Mouse (Mus musculus): ENCODE measurements at regions not wholly inside any gene's neighbourhood (a gene's known extent, or its start where the extent isn't known, plus 50 kb on each side); places are given as distances from the start of the nearest gene placed in this dataset.

- intact Hi-C loops (cut with DNase I): no loop called here
- Histone ChIP-seq H3K4me3 (no peak overlapping the region), H3K27ac (no peak overlapping the region)
- TF ChIP-seq CTCF (IDR thresholded peaks at IDR 0.05): no peak
- DNase-seq (ENCODE audit: extremely low spot score in 1 of 2, low spot score in 2 of 2): no peak
These were observed 710.2 kb upstream of the Tenm4 start for GRCm38 (mm10) chr7:95460889-95461288.

DNA sequence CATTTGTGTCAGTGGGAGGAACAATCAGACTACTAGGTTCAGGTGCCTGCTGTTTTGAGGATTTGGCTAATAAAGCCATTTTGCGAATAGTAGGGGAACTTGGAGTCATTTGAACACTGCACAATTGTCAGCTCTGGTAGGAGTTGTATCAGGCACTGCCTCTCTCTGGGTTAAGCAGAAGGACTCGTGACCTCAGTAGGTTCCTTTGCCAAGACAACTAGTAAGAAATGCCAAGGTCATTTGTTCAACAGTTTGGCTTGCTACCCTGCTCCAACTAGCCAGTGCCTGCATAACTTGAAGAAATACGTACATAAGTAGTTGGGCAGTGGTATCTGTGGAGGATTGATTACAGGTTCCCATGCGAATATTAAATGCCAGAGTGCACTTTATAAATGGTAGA, 705.5 kb upstream of the Tenm4 start:
- TF ChIP-seq CTCF (IDR thresholded peaks at IDR 0.05): no peak
- DNase-seq (ENCODE audit: extremely low spot score in 1 of 2, low spot score in 2 of 2): no peak
- intact Hi-C loops (cut with DNase I): no loop called here
- H3K27ac ChIP-seq: no peak overlapping the region
- H3K4me3 ChIP-seq: no peak overlapping the region

DNA sequence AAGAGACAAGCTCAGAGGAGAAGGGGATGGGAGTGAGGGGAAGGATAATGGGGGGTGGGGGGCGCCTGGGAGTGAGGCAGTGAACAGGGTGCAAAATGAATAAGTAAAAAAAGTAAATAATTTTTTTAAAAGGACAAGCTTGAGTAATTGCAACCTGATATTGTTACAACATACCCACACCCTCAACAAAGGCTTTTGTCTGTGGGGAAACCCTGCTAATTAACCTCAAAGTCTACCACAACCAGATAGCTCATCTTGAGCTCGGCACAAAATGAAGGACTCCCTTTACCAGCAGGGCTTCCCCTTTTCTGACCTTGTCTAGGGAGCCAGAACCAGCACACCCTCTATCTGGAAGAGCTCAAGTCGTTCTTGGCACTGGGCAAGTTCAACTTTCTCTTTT, 704.0 kb upstream of the Tenm4 start:
- Histone ChIP-seq H3K4me3 (no peak overlapping the region), H3K27ac (no peak overlapping the region)
- TF ChIP-seq CTCF (IDR thresholded peaks at IDR 0.05): no peak
- DNase-seq (ENCODE audit: extremely low spot score in 1 of 2, low spot score in 2 of 2): no peak
- intact Hi-C loops (cut with DNase I): no loop called here

- no peak for TF ChIP-seq CTCF (IDR thresholded peaks at IDR 0.05)
- Histone ChIP-seq H3K4me3 (no peak overlapping the region), H3K27ac (no peak overlapping the region)
- intact Hi-C loops (cut with DNase I): no loop called here
- DNase-seq (ENCODE audit: extremely low spot score in 1 of 2, low spot score in 2 of 2): no peak
These were observed 697.2 kb upstream of the Tenm4 start for GRCm38 (mm10) chr7:95473892-95474291.

DNA sequence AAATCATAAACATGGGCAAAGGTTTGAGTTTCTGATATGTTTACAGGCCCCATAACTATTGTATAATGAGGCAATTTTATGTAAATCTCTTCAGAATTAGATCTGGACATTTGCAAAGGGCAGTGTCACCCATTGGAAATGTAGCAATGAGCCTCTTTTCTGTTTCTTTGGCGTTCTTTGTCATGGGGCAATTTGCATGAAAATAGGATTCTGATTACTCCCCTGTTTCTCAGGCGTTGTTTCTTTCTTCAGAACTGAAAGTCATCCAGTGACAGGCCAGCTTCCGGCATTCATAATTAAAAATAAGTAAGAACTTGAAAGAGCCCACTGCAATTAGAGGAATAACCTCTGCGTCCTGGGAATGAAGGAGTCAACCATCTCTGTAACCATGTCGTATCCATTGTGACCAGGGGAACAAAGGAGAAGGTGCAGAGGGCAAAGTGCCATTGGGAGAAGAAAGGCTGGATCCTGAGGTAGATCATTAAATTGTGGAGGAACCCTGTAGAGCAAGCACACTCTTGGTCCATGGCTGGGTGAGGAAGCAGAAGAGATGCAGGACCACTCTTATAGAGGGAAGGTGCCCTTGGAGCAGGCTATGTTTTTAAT, 690.8 kb upstream of the Tenm4 start:
- TF ChIP-seq CTCF (IDR thresholded peaks at IDR 0.05): no peak
- intact Hi-C loops (cut with DNase I): no loop called here
- Histone ChIP-seq H3K4me3 (no peak overlapping the region), H3K27ac (no peak overlapping the region)
- no peak for DNase-seq (ENCODE audit: extremely low spot score in 1 of 2, low spot score in 2 of 2)

- intact Hi-C loops (cut with DNase I): loop anchor here (2.0 to 10.0 kb wide), 5 partner anchors 275 to 1425 kb away; no protein-coding TSS in a partner anchor
- peak; percentile 19 to 36 for DNase-seq (ENCODE audit: extremely low spot score in 1 of 2, low spot score in 2 of 2)
- TF ChIP-seq CTCF (IDR thresholded peaks at IDR 0.05): peak; percentile 80
- no peak overlapping the region for H3K4me3 ChIP-seq
- H3K27ac ChIP-seq: no peak overlapping the region
These were observed 681.4 kb upstream of the Tenm4 start for GRCm38 (mm10) chr7:95489666-95490065.

GRCm38 (mm10) chr7:95494793-95495192, 676.3 kb upstream of the Tenm4 start:
- no peak overlapping the region for H3K4me3 ChIP-seq
- no peak overlapping the region for H3K27ac ChIP-seq
- no peak for DNase-seq (ENCODE audit: extremely low spot score in 1 of 2, low spot score in 2 of 2)
- peak; percentile 10 for TF ChIP-seq CTCF (IDR thresholded peaks at IDR 0.05)
- intact Hi-C loops (cut with DNase I): loop anchor here (10.0 kb wide), 2 partner anchors 270 to 1280 kb away; no protein-coding TSS in a partner anchor

DNA sequence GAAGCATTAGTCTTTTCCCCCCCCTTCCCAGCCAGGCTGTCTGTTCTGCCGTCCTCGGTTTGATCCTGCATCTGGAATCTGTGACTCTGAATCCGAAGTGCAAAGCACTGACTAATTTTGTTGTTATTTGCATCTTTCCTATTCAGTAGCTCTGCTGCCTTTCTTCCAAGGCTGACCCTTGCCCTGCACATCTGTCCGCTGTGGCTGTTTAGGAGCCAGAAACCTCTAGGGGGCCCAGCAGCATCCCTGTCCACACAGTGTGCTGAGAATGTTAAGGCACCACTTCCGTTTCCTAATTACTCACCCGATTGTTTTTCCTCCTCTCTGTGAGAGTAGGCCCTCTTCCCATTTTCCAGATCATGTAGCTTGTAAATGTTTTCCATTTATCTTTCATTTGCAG, 668.1 kb upstream of the Tenm4 start:
- Histone ChIP-seq H3K27ac (no peak overlapping the region), H3K4me3 (no peak overlapping the region)
- intact Hi-C loops (cut with DNase I): no loop called here
- DNase-seq (ENCODE audit: extremely low spot score in 1 of 2, low spot score in 2 of 2): no peak
- TF ChIP-seq CTCF (IDR thresholded peaks at IDR 0.05): no peak; the same call in none of the 2 replicates

GRCm38 (mm10) chr7:95547256-95547655, 623.8 kb upstream of the Tenm4 start:
- intact Hi-C loops (cut with DNase I): no loop called here
- no peak for DNase-seq (ENCODE audit: extremely low spot score in 1 of 2, low spot score in 2 of 2)
- TF ChIP-seq CTCF (IDR thresholded peaks at IDR 0.05): no peak; the same call in 1 of the 2 replicates
- Histone ChIP-seq H3K27ac (no peak overlapping the region), H3K4me3 (no peak overlapping the region)

GRCm38 (mm10) chr7:95550099-95550498, 620.9 kb upstream of the Tenm4 start:
- no peak overlapping the region for H3K27ac ChIP-seq
- TF ChIP-seq CTCF (IDR thresholded peaks at IDR 0.05): no peak
- DNase-seq (ENCODE audit: extremely low spot score in 1 of 2, low spot score in 2 of 2): no peak
- intact Hi-C loops (cut with DNase I): no loop called here
- H3K4me3 ChIP-seq: no peak overlapping the region

- H3K27ac ChIP-seq: no peak overlapping the region
- H3K4me3 ChIP-seq: no peak overlapping the region
- TF ChIP-seq CTCF (IDR thresholded peaks at IDR 0.05): no peak
- DNase-seq (ENCODE audit: extremely low spot score in 1 of 2, low spot score in 2 of 2): no peak
- intact Hi-C loops (cut with DNase I): no loop called here
These were observed 619.2 kb upstream of the Tenm4 start for GRCm38 (mm10) chr7:95551798-95552387.

GRCm38 (mm10) chr7:95558589-95558988, 612.5 kb upstream of the Tenm4 start:
- Histone ChIP-seq H3K27ac (no peak overlapping the region), H3K4me3 (no peak overlapping the region)
- DNase-seq (ENCODE audit: extremely low spot score in 1 of 2, low spot score in 2 of 2): no peak
- TF ChIP-seq CTCF (IDR thresholded peaks at IDR 0.05): no peak
- intact Hi-C loops (cut with DNase I): no loop called here

DNA sequence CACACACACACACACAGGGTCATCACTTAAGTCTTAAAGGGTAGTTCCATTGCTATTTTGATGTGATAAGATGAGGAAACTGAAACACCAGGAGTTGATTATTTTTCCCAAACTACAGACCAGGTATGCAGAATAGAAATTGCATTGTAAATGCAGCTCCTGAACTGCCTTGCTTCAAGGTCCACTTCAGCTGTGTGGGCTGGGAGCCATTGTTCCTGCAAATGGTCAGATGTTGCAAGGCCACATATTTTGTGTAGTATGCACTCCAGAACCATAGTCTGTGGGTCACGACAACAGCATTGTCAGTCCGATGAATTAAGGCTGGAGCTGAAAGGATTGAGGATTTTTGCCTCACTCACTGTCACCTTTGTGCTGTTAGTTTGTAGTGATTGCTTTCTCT, 592.4 kb upstream of the Tenm4 start:
- no peak for DNase-seq (ENCODE audit: extremely low spot score in 1 of 2, low spot score in 2 of 2)
- Histone ChIP-seq H3K4me3 (no peak overlapping the region), H3K27ac (no peak overlapping the region)
- no peak for TF ChIP-seq CTCF (IDR thresholded peaks at IDR 0.05)
- intact Hi-C loops (cut with DNase I): no loop called here
